Mouse (Mus musculus) brain, embryonic 14.5 days (tissue): ENCODE measurements at regions not wholly inside any gene's neighbourhood (a gene's known extent, or its start where the extent isn't known, plus 50 kb on each side); places are given as distances from the start of the nearest gene placed in this dataset.

Experiments
- CTCF ChIP-seq: fragments of 200-500 bp; IDR thresholded peaks from 2 replicates; pipeline ENCODE4 v1.5.1; 2012; ENCODE audit warnings: inconsistent platforms, mild to moderate bottlenecking, moderate library complexity, borderline replicate concordance; ENCODE audit not compliant: insufficient read depth, insufficient read length; ENCODE audit errors: extremely low read depth
- POLR2A ChIP-seq: fragments of 200-500 bp; IDR thresholded peaks from 2 replicates; pipeline ENCODE4 v1.6.1; 2012; ENCODE audit warnings: mild to moderate bottlenecking, inconsistent platforms, borderline replicate concordance; ENCODE audit not compliant: poor library complexity, insufficient read depth, insufficient read length, severe bottlenecking; ENCODE audit errors: extremely low read depth

DNA sequence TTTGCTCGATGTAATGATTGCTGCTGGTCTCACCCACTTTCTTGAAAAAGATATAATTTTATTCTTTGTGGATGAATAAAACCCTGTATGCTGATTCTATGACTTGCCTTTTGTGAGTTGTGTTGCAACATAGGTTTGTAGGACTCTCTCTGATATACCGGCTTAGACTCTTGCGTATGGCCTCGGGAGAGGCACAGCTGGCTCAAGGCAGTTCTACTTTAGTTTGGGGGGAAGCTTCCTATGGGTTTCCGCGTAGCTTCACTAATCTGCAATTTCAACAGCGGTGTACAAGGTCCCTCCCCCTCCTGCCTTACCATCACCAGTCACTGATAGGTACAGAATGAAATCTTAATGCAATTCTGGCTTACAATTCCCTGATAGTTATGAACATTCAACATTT, 60.0 kb upstream of the Iqsec3 start:
- no peak for TF ChIP-seq CTCF
- no peak for TF ChIP-seq POLR2A
